Mouse (Mus musculus): ENCODE measurements around the gene Myzap. TPM values are rescaled to one million over a fixed set of nuclear protein-coding genes. Genes with fewer than 3 reads are reported as not detected.

Gene Myzap
- polyA plus RNA-seq, 1 experiment: 4.1 TPM

DNA sequence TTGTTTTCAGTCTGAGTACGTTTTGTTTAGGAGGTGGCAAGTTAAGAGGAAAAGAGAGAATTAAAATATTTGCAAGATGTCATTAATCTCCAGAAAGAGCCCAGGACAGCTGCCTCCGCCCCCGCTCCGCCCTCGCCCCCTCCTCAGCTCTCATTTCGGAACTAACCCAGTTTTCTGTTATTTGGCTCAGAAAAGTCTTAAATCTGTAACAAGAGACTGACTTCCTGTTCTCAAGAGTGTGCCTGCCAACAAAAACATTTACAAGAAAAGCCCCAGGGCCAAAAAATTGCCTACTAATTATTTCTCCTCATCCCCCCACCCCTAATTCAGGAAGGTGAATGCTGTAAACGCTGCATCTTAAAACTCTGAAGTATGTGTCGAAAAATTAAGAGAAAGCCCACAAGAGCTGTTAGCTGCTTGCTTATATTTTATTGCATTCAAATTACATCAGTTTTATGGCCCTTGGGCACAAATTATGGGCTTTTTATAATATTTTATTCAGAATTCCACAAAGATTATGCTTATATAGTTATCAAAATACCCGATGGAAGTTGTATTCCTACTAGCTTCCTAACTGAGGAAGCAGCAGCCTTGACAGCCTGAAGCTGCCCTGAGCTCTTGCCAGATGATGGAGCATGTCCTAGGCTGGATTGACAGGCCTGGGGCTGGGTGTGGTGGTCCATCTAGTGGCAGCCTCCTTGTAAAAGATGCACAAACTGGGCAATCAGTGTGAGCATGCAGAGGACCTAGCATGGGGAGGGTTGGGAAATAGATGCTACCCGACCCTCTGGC, 93.6 kb downstream of the Myzap start:
- H3K36me3 ChIP-seq (ENCODE audit: control insufficient read depth, insufficient read depth, low read length): no peaks in the 10 kb centered on the region
- TF ChIP-seq POLR2A (IDR thresholded peaks at IDR 0.05; ENCODE audit: control insufficient read depth, low read depth, low read length) (no peak), CTCF (IDR thresholded peaks at IDR 0.05; ENCODE audit: control insufficient read depth, insufficient read depth, insufficient replicate concordance, low read depth, low read length) (no peak)
- H3K27ac ChIP-seq (ENCODE audit: control insufficient read depth, insufficient read depth, low read depth, low read length): no peak overlapping the region
- no peaks in the 10 kb centered on the region for H3K27me3 ChIP-seq (ENCODE audit: control insufficient read depth, insufficient read depth, low read length)
- no peak overlapping the region for H3K4me3 ChIP-seq (ENCODE audit: control insufficient read depth, low read depth, low read length)
- H3K4me1 ChIP-seq (ENCODE audit: control insufficient read depth, insufficient read depth, low read length): no peaks in the 10 kb centered on the region

- Histone ChIP-seq H3K36me3 (ENCODE audit: control insufficient read depth, insufficient read depth, low read length) (no peaks in the 10 kb centered on the region), H3K4me1 (ENCODE audit: control insufficient read depth, insufficient read depth, low read length) (peaks cover 3% of the 10 kb centered on the region; the same call in 1 of the 2 replicates), H3K4me3 (ENCODE audit: control insufficient read depth, low read depth, low read length) (no peak overlapping the region), H3K27ac (ENCODE audit: control insufficient read depth, insufficient read depth, low read depth, low read length) (no peak overlapping the region), H3K27me3 (ENCODE audit: control insufficient read depth, insufficient read depth, low read length) (no peaks in the 10 kb centered on the region)
- TF ChIP-seq POLR2A (IDR thresholded peaks at IDR 0.05; ENCODE audit: control insufficient read depth, low read depth, low read length) (no peak), CTCF (IDR thresholded peaks at IDR 0.05; ENCODE audit: control insufficient read depth, insufficient read depth, insufficient replicate concordance, low read depth, low read length) (no peak)
These were observed 95.5 kb downstream of the Myzap start for GRCm38 (mm10) chr9:71496637-71497036.

GRCm38 (mm10) chr9:71493771-71494170, 98.4 kb downstream of the Myzap start:
- Histone ChIP-seq H3K4me1 (ENCODE audit: control insufficient read depth, insufficient read depth, low read length) (peaks cover 3% of the 10 kb centered on the region; the same call in 1 of the 2 replicates), H3K27ac (ENCODE audit: control insufficient read depth, insufficient read depth, low read depth, low read length) (no peak overlapping the region)
- TF ChIP-seq CTCF (IDR thresholded peaks at IDR 0.05; ENCODE audit: control insufficient read depth, insufficient read depth, insufficient replicate concordance, low read depth, low read length) (no peak), POLR2A (IDR thresholded peaks at IDR 0.05; ENCODE audit: control insufficient read depth, low read depth, low read length) (no peak)

GRCm38 (mm10) chr9:71492296-71493025, 99.7 kb downstream of the Myzap start:
- H3K27ac ChIP-seq (ENCODE audit: control insufficient read depth, insufficient read depth, low read depth, low read length): no peak overlapping the region
- no peak overlapping the region for H3K4me3 ChIP-seq (ENCODE audit: control insufficient read depth, low read depth, low read length)
- peaks cover 3% of the 10 kb centered on the region; the same call in 1 of the 2 replicates for H3K4me1 ChIP-seq (ENCODE audit: control insufficient read depth, insufficient read depth, low read length)
- H3K36me3 ChIP-seq (ENCODE audit: control insufficient read depth, insufficient read depth, low read length): no peaks in the 10 kb centered on the region
- H3K27me3 ChIP-seq (ENCODE audit: control insufficient read depth, insufficient read depth, low read length): no peaks in the 10 kb centered on the region
- no peak for TF ChIP-seq POLR2A (IDR thresholded peaks at IDR 0.05; ENCODE audit: control insufficient read depth, low read depth, low read length)
- no peak for TF ChIP-seq CTCF (IDR thresholded peaks at IDR 0.05; ENCODE audit: control insufficient read depth, insufficient read depth, insufficient replicate concordance, low read depth, low read length)

More at GRCm38 (mm10) chr9:71493771-71494170, 98.4 kb downstream of the Myzap start:
- no peak overlapping the region for H3K4me3 ChIP-seq (ENCODE audit: control insufficient read depth, low read depth, low read length)
- no peaks in the 10 kb centered on the region for H3K27me3 ChIP-seq (ENCODE audit: control insufficient read depth, insufficient read depth, low read length)
- no peaks in the 10 kb centered on the region for H3K36me3 ChIP-seq (ENCODE audit: control insufficient read depth, insufficient read depth, low read length)

- no peak overlapping the region for H3K4me3 ChIP-seq (ENCODE audit: control insufficient read depth, low read depth, low read length)
- TF ChIP-seq CTCF (IDR thresholded peaks at IDR 0.05; ENCODE audit: control insufficient read depth, insufficient read depth, insufficient replicate concordance, low read depth, low read length) (no peak), POLR2A (IDR thresholded peaks at IDR 0.05; ENCODE audit: control insufficient read depth, low read depth, low read length) (no peak)
- H3K27ac ChIP-seq (ENCODE audit: control insufficient read depth, insufficient read depth, low read depth, low read length): no peak overlapping the region
- H3K27me3 ChIP-seq (ENCODE audit: control insufficient read depth, insufficient read depth, low read length): no peaks in the 10 kb centered on the region
- H3K36me3 ChIP-seq (ENCODE audit: control insufficient read depth, insufficient read depth, low read length): no peaks in the 10 kb centered on the region
- H3K4me1 ChIP-seq (ENCODE audit: control insufficient read depth, insufficient read depth, low read length): peaks cover 3% of the 10 kb centered on the region; the same call in 1 of the 2 replicates
These were observed 102.1 kb downstream of the Myzap start for GRCm38 (mm10) chr9:71490076-71490475.

DNA sequence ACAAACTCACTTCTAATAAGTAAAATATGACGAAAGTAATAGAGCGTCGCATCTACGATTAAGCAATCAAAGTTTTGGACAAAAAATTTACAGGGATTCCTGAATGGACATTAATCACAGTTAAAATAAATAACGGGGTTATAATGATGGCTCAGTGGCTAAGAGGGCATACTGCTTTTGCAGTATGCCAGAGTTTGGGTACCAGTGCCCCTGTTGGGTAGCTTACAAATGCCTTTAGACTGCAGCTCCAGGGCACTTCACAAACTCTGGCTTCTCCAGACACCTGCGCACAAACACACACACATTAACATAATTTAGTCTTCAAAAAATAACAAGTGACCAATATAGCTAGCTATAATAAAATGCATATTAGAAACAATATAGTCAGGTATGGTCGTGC, 106.0 kb downstream of the Myzap start:
- no peak overlapping the region for H3K27ac ChIP-seq (ENCODE audit: control insufficient read depth, insufficient read depth, low read depth, low read length)
- TF ChIP-seq CTCF (IDR thresholded peaks at IDR 0.05; ENCODE audit: control insufficient read depth, insufficient read depth, insufficient replicate concordance, low read depth, low read length) (no peak), POLR2A (IDR thresholded peaks at IDR 0.05; ENCODE audit: control insufficient read depth, low read depth, low read length) (no peak)
- H3K27me3 ChIP-seq (ENCODE audit: control insufficient read depth, insufficient read depth, low read length): no peaks in the 10 kb centered on the region
- no peaks in the 10 kb centered on the region; the same call in 1 of the 2 replicates for H3K36me3 ChIP-seq (ENCODE audit: control insufficient read depth, insufficient read depth, low read length)
- peak overlapping the region; percentile 99 for H3K4me3 ChIP-seq (ENCODE audit: control insufficient read depth, low read depth, low read length)
- no peaks in the 10 kb centered on the region; the same call in 1 of the 2 replicates for H3K4me1 ChIP-seq (ENCODE audit: control insufficient read depth, insufficient read depth, low read length)

- H3K27ac ChIP-seq (ENCODE audit: control insufficient read depth, insufficient read depth, low read depth, low read length): peak within 1 kb of the TSS; percentile 99
- no peaks in the 10 kb centered on the region; the same call in 1 of the 2 replicates for H3K4me1 ChIP-seq (ENCODE audit: control insufficient read depth, insufficient read depth, low read length)
- peak within 1 kb of the TSS; percentile 99 for H3K4me3 ChIP-seq (ENCODE audit: control insufficient read depth, low read depth, low read length)
- H3K27me3 ChIP-seq (ENCODE audit: control insufficient read depth, insufficient read depth, low read length): no peaks in the 10 kb centered on the region
- no peak for TF ChIP-seq CTCF (IDR thresholded peaks at IDR 0.05; ENCODE audit: control insufficient read depth, insufficient read depth, insufficient replicate concordance, low read depth, low read length)
- peak; percentile 62 for TF ChIP-seq POLR2A (IDR thresholded peaks at IDR 0.05; ENCODE audit: control insufficient read depth, low read depth, low read length)
- no peaks in the 10 kb centered on the region; the same call in 1 of the 2 replicates for H3K36me3 ChIP-seq (ENCODE audit: control insufficient read depth, insufficient read depth, low read length)
These were observed 106.6 kb downstream of the Myzap start, which contains the start of gene Polr2m for GRCm38 (mm10) chr9:71485475-71486094. Gene Polr2m (minus strand): TSS chr9:71485935.

Measured in testis, adult 2 months (tissue).